Mouse (Mus musculus): ENCODE results near the gene Ubald2. TPM values are rescaled to one million over a fixed set of nuclear protein-coding genes. Genes with fewer than 3 reads are reported as not detected.

Gene Ubald2
- polyA plus RNA-seq, 1 experiment from 2014 or later, result 50.3 TPM

DNA sequence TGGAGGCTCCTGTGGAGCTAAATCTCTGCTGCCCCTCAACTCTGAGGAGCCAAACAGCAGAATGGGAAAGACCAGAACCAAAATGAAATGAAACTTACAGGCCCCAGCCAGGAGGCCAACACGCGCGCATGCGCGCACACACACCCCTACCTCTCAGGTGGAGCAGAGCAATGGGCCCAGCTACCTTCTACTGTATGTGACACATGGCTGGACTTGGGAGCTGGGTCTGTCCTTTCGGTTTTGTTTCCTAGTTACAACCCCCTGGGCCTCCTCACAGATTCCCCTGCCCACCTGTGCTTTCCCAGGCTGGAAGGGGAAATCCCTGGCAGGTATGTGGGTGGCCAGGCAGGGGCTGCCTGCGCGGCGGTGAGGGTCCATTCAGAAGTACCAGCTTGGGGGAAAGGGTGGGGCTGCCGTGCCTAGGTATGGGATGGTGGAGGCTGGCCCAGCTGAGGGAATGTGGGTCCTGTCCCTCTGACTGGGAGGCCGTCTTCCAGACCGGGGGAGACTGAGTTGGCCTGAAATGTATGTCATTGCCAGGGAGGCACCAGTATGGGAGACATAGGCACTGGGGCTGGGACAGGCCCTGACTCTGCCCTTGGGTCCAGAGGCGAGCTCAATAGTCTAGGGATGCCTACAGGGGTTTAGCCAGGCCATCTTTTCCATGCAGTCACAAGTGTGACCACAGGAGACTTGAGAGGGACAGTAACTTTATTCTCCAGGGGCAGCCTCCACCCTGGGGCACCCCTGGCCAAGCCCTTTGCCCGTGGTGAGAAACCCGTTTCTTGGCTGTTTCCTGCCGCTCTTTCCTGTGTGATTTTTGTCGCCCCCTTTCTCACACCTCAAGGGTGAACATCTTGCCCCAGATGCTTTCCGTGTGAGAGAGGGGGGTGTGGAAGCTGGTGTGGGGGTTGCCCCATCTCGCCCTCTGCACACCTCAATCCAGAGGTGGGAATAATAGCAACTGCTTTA, 5.7 kb downstream of the Ubald2 start:
- ATAC-seq, result no peak
- H3K27ac ChIP-seq, result no peak overlapping the region
- H3K4me3 ChIP-seq (replicated peaks), result no peak overlapping the region
- peaks cover 32% of the 10 kb centered on the region for H3K36me3 ChIP-seq
- H3K4me2 ChIP-seq (replicated peaks), result no peak overlapping the region
- H3K9me3 ChIP-seq, result no peaks in the 10 kb centered on the region
- H3K27me3 ChIP-seq, result no peaks in the 10 kb centered on the region
- WGBS, result 90% methylated on average over 19 of the region's 19 CpGs
- peaks cover 43% of the 10 kb centered on the region for H3K4me1 ChIP-seq (replicated peaks)
- H3K9ac ChIP-seq (replicated peaks), result no peak overlapping the region

DNA sequence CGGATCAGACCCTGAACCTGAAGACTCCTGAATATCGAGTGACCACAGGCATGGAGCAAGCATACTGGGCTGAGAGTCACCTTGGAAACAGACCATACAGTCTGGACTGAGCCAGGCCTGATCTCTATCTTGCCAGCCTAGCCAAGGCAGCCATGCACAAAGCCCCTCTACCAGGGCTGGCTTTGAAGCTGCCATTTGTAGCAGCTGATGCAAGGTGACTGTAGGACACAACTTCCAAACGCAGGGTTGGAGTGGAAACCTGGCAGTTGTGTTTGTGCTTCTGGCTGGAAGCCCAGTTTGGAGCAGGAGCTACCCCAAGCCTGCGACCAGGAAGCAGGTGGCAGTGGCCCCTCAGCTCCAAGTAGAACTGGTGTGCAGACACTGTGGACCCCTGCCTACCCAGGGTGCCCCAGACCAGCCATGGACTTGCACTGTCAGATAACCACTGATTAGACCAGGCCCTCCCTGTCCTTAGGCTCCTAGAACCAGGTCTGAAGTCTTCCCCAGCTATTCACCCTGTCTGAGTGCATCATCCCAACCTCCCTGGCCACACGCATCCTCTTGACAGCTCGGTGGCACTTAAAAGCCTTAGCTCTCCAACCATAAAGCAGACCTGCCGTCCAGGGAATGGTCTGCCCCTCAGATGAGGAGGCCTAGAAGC, 6.6 kb downstream of the Ubald2 start:
- no peak overlapping the region for H3K4me2 ChIP-seq (replicated peaks)
- no peaks in the 10 kb centered on the region for H3K9me3 ChIP-seq
- 84% methylated on average over 7 of the region's 7 CpGs for WGBS
- ATAC-seq, result no peak
- peaks cover 38% of the 10 kb centered on the region for H3K4me1 ChIP-seq (replicated peaks)
- H3K27ac ChIP-seq, result peak overlapping the region; percentile 26; the same call in 1 of the 2 replicates
- peaks cover 32% of the 10 kb centered on the region for H3K36me3 ChIP-seq
- H3K9ac ChIP-seq (replicated peaks), result no peak overlapping the region
- H3K4me3 ChIP-seq (replicated peaks), result no peak overlapping the region
- H3K27me3 ChIP-seq, result no peaks in the 10 kb centered on the region

DNA sequence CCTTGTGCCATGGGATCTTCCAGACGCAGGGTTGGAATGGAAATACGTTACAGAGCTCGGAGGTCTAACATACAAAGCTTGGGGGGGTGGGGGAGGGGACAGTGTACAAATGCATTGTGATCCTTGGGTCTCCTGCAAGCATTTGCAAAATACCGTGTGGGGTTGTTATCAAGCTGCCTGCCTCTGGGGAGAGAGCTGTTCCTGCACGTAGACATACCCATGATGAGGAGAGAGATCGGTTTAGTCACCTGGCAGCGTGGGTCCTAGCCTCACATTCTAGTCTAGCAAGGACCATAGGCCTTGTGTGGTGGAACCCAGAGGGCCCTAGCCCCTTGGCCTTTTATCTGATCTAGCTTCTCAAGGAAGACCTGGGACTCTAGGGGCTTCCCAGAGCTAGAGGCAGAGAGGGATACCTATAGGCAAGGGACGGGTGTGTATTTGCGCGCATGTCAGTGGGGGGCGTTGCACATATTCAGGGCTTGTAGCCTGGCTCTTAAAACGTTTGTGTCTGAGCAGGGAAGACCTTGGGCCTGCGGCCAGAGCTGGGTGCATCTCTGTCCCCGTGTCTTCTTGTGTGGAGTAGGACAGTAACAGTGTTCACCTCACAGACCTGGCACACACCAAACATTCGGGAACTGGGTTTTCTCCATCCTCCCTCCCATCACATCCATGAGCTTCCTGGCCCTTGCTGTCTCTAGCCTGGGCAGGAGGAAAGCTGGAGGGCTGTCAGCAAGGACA, 8.4 kb downstream of the Ubald2 start:
- no peaks in the 10 kb centered on the region for H3K9me3 ChIP-seq
- WGBS, result 82% methylated on average over 15 of the region's 15 CpGs

DNA sequence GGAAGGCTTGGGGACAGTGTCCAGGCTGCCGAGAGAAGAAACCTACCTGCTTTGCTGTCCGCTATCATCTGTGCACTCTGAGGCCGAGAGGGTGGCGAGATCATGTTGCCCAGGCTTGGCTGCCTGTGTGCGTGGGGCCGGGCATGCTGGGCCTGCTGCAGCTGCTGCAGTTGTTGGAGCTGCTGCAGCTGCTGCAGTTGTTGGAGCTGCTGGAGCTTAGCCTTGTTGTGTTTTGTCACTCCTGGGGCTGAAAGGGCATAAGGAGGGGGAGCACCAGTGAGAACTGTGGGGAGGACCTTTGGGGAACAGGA, 8.9 kb downstream of the Ubald2 start:
- Histone ChIP-seq H3K36me3 (peaks cover 11% of the 10 kb centered on the region), H3K27ac (no peak overlapping the region), H3K4me2 (replicated peaks) (no peak overlapping the region), H3K4me1 (replicated peaks) (peaks cover 22% of the 10 kb centered on the region), H3K27me3 (peaks cover 16% of the 10 kb centered on the region), H3K4me3 (replicated peaks) (no peak overlapping the region), H3K9me3 (no peaks in the 10 kb centered on the region), H3K9ac (replicated peaks) (no peak overlapping the region)
- 77% methylated on average over 6 of the region's 6 CpGs for WGBS
- ATAC-seq, result no peak

More for the DNA sequence above, 8.4 kb downstream of the Ubald2 start:
- Histone ChIP-seq H3K4me2 (replicated peaks) (no peak overlapping the region), H3K4me3 (replicated peaks) (no peak overlapping the region), H3K9ac (replicated peaks) (no peak overlapping the region), H3K4me1 (replicated peaks) (peaks cover 27% of the 10 kb centered on the region), H3K36me3 (peaks cover 16% of the 10 kb centered on the region), H3K27me3 (peaks cover 11% of the 10 kb centered on the region), H3K27ac (0 out of 2 replicates have a peak overlapping the region, but pooled peaks have one; percentile 26)
- ATAC-seq, result no peak

DNA sequence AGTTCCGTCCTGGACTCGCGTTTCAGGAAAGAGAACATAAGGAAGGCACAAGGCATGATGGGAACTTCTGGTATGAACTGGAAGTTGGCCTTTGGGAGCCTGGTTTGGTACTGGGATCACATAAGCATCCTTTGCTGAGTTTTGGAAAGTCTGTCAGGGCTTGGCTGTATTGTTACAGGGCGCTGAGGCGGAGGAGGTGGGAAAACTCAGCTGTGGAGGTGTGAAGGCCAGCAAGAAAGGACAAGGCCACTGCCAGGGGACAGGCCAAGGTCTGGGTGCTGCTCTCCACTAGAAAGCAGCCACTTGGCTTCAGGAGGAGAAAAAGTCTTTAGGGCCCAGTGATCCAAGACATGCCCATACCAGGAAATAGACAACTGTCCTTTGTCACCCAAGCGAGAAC, 9.4 kb downstream of the Ubald2 start:
- Histone ChIP-seq H3K4me3 (replicated peaks) (no peak overlapping the region), H3K4me1 (replicated peaks) (peaks cover 22% of the 10 kb centered on the region), H3K36me3 (peaks cover 11% of the 10 kb centered on the region), H3K27ac (0 out of 2 replicates have a peak overlapping the region, but pooled peaks have one; percentile 19), H3K27me3 (peaks cover 19% of the 10 kb centered on the region), H3K4me2 (replicated peaks) (no peak overlapping the region), H3K9ac (replicated peaks) (no peak overlapping the region), H3K9me3 (no peaks in the 10 kb centered on the region)
- 91% methylated on average over 6 of the region's 6 CpGs for WGBS
- ATAC-seq, result no peak

DNA sequence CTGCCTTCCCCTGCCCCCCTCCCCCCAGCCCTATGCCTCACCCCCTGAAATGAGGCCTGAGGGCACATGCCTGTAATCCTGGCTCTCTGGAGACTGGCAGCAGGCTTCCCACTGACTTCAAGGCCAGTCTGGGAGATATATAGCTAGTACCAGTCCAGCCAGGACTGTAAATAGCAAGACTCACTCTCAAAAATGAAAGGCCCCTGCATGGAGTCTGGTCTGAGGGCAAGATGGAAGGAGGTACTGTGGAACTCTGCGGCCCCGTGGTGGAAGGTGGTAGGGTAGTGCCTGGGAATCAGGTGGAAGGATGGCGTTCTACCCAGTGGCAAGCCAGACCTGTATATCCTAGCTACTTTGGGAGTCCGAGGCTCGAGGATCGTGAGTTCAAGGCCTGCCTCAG, 10.0 kb downstream of the Ubald2 start:
- ATAC-seq, result no peak
- Histone ChIP-seq H3K9me3 (no peaks in the 10 kb centered on the region), H3K27ac (0 out of 2 replicates have a peak overlapping the region, but pooled peaks have one; percentile 19), H3K27me3 (peaks cover 20% of the 10 kb centered on the region), H3K36me3 (peaks cover 9% of the 10 kb centered on the region), H3K4me2 (replicated peaks) (no peak overlapping the region), H3K4me1 (replicated peaks) (peaks cover 22% of the 10 kb centered on the region), H3K9ac (replicated peaks) (no peak overlapping the region), H3K4me3 (replicated peaks) (no peak overlapping the region)
- 90% methylated on average over 6 of the region's 6 CpGs for WGBS

DNA sequence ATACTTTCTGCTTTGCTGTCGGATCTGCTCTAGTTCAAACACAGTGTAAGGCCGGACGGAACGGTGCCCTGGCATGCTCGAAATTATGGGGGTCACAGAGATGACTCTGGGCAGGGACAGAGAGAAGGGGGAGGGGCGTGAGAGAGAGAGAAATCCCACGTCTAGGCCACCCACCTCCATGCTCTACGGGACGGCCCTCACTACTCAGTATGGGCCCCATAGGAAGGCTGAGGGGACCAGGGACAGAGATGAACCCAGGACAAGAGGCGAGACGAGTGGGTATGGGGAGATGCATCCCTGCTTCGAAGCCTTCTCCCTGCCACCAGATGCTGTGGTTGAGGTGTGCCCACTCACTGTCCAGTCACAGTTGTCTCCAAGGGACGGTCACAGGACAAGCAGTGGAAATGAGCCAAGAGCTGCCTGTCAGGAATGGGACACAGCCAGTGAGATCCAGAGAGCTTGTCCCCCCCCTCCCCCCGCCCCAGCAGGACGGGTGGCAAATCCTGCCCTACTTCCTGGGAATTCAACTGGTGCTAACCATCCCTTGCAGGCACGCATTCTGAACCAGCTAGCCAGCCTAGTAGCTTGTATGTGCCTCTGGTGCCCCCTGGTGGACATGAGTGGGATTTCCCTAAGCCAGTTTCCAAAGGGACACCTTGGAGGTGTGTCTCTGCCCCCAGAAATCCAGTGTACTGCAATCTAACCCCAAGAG, 11.9 kb downstream of the Ubald2 start:
- peak; percentile 63 for ATAC-seq
- H3K4me1 ChIP-seq (replicated peaks), result peaks cover 19% of the 10 kb centered on the region
- H3K4me2 ChIP-seq (replicated peaks), result no peak overlapping the region
- no peak overlapping the region for H3K4me3 ChIP-seq (replicated peaks)
- H3K9me3 ChIP-seq, result no peaks in the 10 kb centered on the region
- H3K9ac ChIP-seq (replicated peaks), result peak overlapping the region; percentile 45; the same call in 1 of the 2 replicates
- H3K27me3 ChIP-seq, result peaks cover 20% of the 10 kb centered on the region
- no peak overlapping the region for H3K27ac ChIP-seq
- no peaks in the 10 kb centered on the region for H3K36me3 ChIP-seq
- WGBS, result 37% methylated on average over 16 of the region's 16 CpGs

DNA sequence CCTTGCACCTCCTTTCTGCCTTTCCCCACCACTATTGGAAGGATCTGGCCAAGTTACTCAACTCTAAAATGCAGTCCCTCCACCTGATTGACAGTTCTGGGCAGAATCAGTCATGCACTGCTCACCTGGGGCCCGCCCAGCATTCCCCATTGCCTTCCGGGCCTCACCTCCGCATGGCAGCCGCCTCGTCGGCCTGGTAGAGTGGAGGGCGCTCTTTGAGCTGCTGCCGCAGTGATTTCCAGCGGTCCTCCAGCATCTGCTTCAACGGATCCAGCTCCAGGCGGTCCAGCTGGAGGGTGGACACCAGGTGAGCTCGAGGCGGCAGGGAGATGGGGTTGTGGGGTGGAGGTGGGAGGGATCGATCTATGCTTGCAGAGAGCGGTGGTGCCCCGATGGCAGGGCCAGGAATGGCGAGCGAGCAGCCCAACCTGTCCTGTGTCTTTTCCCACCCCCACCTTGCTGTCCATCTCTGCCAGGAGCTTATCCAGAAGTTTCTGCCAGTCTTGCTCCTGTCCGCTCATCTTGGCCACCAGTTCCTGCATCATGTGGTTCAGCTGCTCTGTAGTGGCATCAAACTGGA, 12.5 kb downstream of the Ubald2 start:
- H3K4me2 ChIP-seq (replicated peaks), result no peak overlapping the region
- H3K27ac ChIP-seq, result no peak overlapping the region
- 18% methylated on average over 18 of the region's 19 CpGs for WGBS
- H3K4me3 ChIP-seq (replicated peaks), result no peak overlapping the region
- peaks cover 20% of the 10 kb centered on the region for H3K27me3 ChIP-seq
- ATAC-seq, result peak; percentile 43
- peaks cover 19% of the 10 kb centered on the region for H3K4me1 ChIP-seq (replicated peaks)
- peak overlapping the region; percentile 45; the same call in 1 of the 2 replicates for H3K9ac ChIP-seq (replicated peaks)
- H3K9me3 ChIP-seq, result no peaks in the 10 kb centered on the region
- H3K36me3 ChIP-seq, result no peaks in the 10 kb centered on the region

DNA sequence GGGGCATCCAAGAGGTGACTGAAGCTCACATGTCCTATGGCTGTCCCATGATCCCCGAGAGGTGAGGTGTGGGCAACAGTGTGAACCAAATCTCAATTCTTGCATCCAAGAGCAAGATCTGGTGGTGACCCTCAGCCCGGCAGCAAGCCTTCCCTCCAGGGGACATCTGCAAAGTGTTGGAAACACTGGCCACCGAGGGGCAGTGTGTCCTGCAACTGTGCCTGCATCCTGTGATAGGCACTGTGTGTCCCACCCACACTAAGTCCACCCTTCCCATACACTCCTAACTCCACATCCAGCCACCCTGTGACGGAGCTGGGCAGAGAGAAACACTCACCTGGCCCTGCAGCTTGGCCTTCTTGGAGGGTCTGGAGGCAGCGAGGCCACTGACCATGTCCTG, 13.9 kb downstream of the Ubald2 start:
- H3K27me3 ChIP-seq, result peaks cover 20% of the 10 kb centered on the region
- WGBS, result 75% methylated on average over 5 of the region's 5 CpGs

DNA sequence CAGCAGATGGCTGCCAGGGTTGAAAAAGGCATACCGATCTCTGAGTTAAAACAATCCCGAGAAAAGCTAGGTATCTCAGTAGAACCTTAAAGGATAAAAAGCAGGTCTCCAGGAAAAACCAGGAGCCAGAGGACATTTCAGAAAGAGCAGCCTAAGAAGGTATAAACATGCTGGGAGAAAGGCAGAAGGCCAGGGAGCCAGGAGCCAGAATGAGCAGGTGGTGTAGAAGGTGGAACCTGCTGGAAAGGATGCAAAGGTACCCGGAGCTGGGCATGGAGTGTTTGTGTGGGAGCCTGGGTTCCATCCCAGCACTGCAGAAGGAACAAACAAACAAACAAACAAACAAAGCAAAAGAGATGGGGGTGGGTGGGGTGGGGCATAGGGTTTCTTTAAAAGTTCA, 15.4 kb downstream of the Ubald2 start:
- 93% methylated on average over 3 of the region's 3 CpGs for WGBS
- Histone ChIP-seq H3K4me2 (replicated peaks) (no peak overlapping the region), H3K36me3 (no peaks in the 10 kb centered on the region), H3K9me3 (no peaks in the 10 kb centered on the region), H3K4me3 (replicated peaks) (no peak overlapping the region), H3K4me1 (replicated peaks) (peaks cover 8% of the 10 kb centered on the region), H3K27ac (no peak overlapping the region), H3K27me3 (peaks cover 20% of the 10 kb centered on the region), H3K9ac (replicated peaks) (no peak overlapping the region)
- ATAC-seq, result no peak

More for the DNA sequence above, 13.9 kb downstream of the Ubald2 start:
- no peak for ATAC-seq
- no peak overlapping the region for H3K9ac ChIP-seq (replicated peaks)
- H3K36me3 ChIP-seq, result no peaks in the 10 kb centered on the region
- no peak overlapping the region for H3K27ac ChIP-seq
- H3K4me1 ChIP-seq (replicated peaks), result peaks cover 15% of the 10 kb centered on the region
- no peak overlapping the region for H3K4me3 ChIP-seq (replicated peaks)
- no peak overlapping the region for H3K4me2 ChIP-seq (replicated peaks)
- H3K9me3 ChIP-seq, result no peaks in the 10 kb centered on the region

DNA sequence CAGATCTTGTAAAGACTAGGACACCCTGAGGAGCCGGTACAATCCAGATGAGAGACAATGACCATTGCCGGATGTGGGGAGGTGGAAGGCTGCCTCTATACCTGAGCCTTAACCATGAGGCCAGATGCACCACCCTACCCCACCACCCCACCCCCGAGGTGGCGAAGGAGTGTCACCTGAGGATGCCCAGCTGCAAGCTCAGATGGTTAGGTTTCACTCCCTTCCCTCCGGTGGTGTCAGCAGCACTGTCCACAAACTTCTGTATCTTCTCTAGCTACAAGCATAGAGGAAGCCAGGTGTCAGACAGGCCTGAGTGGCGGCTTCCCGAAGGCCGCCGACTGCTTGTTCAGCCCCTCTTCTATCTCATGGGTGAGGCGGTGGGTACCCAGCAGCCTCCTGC, 20.0 kb downstream of the Ubald2 start:
- Histone ChIP-seq H3K4me3 (replicated peaks) (no peak overlapping the region), H3K27ac (no peak overlapping the region), H3K9me3 (no peaks in the 10 kb centered on the region), H3K9ac (replicated peaks) (no peak overlapping the region), H3K4me2 (replicated peaks) (no peak overlapping the region), H3K36me3 (no peaks in the 10 kb centered on the region), H3K4me1 (replicated peaks) (no peaks in the 10 kb centered on the region), H3K27me3 (no peaks in the 10 kb centered on the region)
- 95% methylated on average over 10 of the region's 10 CpGs for WGBS
- ATAC-seq, result no peak
